8 mouse cellular contexts compared by ENCODE assay signal in genomic region chr10:26752929-26753567, GRCm38 (mm10). TPM values are rescaled to one million over a fixed set of nuclear protein-coding genes. Genes with fewer than 3 reads are reported as not detected.
DNase-seq lines count a peak whose midpoint lies in the region; ATAC-seq lines count a peak whose summit lies in the region.

Gene Arhgap18 (plus strand): TSS chr10:26753421.

- no peak within 1 kb of the TSS for H3K4me2 ChIP-seq in embryonic facial prominence, embryonic 13.5 days
- no peak within 1 kb of the TSS for H3K4me2 ChIP-seq in hindbrain, embryonic 14.5 days (replicated peaks)
- 0 out of 2 replicates have a peak within 1 kb of the TSS, but pooled peaks have one; percentile 3 for H3K4me2 ChIP-seq in midbrain, embryonic 11.5 days

- no peak within 1 kb of the TSS for H3K4me3 ChIP-seq in embryonic facial prominence, embryonic 13.5 days
- H3K4me3 ChIP-seq in hindbrain, embryonic 14.5 days (replicated peaks; ENCODE audit: low read length): no peak within 1 kb of the TSS
- no peak within 1 kb of the TSS for H3K4me3 ChIP-seq in midbrain, embryonic 11.5 days (ENCODE audit: low read depth, low read length)

- no peaks in the 10 kb centered on the region for H3K9me3 ChIP-seq in embryonic facial prominence, embryonic 13.5 days
- H3K9me3 ChIP-seq in hindbrain, embryonic 14.5 days (ENCODE audit: control insufficient read depth, low read length): no peaks in the 10 kb centered on the region
- no peaks in the 10 kb centered on the region for H3K9me3 ChIP-seq in midbrain, embryonic 11.5 days (ENCODE audit: control insufficient read depth, low read length)

- 70% methylated on average over 11 of the region's 11 CpGs for WGBS in embryonic facial prominence, embryonic 13.5 days
- 79% methylated on average over 11 of the region's 11 CpGs for WGBS in hindbrain, embryonic 14.5 days
- WGBS in midbrain, embryonic 11.5 days: 81% methylated on average over 11 of the region's 11 CpGs

- no peaks in the 10 kb centered on the region for H3K4me1 ChIP-seq in embryonic facial prominence, embryonic 13.5 days
- H3K4me1 ChIP-seq in hindbrain, embryonic 14.5 days (replicated peaks; ENCODE audit: control insufficient read depth, insufficient read depth, low read length): no peaks in the 10 kb centered on the region
- peaks cover 4% of the 10 kb centered on the region; the same call in 1 of the 2 replicates for H3K4me1 ChIP-seq in midbrain, embryonic 11.5 days (ENCODE audit: control insufficient read depth, insufficient read depth, low read length)

- H3K27me3 ChIP-seq in embryonic facial prominence, embryonic 13.5 days: no peaks in the 10 kb centered on the region
- no peaks in the 10 kb centered on the region for H3K27me3 ChIP-seq in hindbrain, embryonic 14.5 days (ENCODE audit: control insufficient read depth, insufficient read depth, low read length)
- no peaks in the 10 kb centered on the region for H3K27me3 ChIP-seq in midbrain, embryonic 11.5 days (ENCODE audit: control insufficient read depth, insufficient read depth, low read length)

- H3K36me3 ChIP-seq in embryonic facial prominence, embryonic 13.5 days: no peaks in the 10 kb centered on the region
- H3K36me3 ChIP-seq in hindbrain, embryonic 14.5 days (replicated peaks; ENCODE audit: control insufficient read depth, insufficient read depth): no peaks in the 10 kb centered on the region
- H3K36me3 ChIP-seq in midbrain, embryonic 11.5 days (ENCODE audit: control insufficient read depth, insufficient read depth, low read length): no peaks in the 10 kb centered on the region

- no peak for ATAC-seq in embryonic facial prominence, embryonic 13.5 days (ENCODE audit: insufficient number of reproducible peaks, insufficient read depth, low FRiP score, low TSS enrichment, low read depth)
- ATAC-seq in hindbrain, embryonic 14.5 days (ENCODE audit: low FRiP score): peak; percentile 32; the same call in 1 of the 2 replicates
- ATAC-seq in midbrain, embryonic 11.5 days (ENCODE audit: low FRiP score): peak; percentile 54

- H3K27ac ChIP-seq in embryonic facial prominence, embryonic 13.5 days: no peak within 1 kb of the TSS
- H3K27ac ChIP-seq in hindbrain, embryonic 14.5 days: peak within 1 kb of the TSS; percentile 38
- peak within 1 kb of the TSS; percentile 40 for H3K27ac ChIP-seq in midbrain, embryonic 11.5 days (ENCODE audit: low read depth, low read length)

- no peak for DNase-seq in urinary bladder, adult 2 months (ENCODE audit: low spot score)
- DNase-seq in urinary bladder, postnatal 25 days (ENCODE audit: low spot score): no peak
- no peak for DNase-seq in hindbrain, embryonic 14.5 days (ENCODE audit: low spot score)
- DNase-seq in midbrain, embryonic 11.5 days (ENCODE audit: low spot score, missing footprints): peak; percentile 91
- no peak for DNase-seq in testis, postnatal 10 days (ENCODE audit: low spot score)
- DNase-seq in gastrocnemius, postnatal 25 days: no peak
- no peak for DNase-seq in thymus, postnatal 14 days

- H3K9ac ChIP-seq in embryonic facial prominence, embryonic 13.5 days: no peak within 1 kb of the TSS
- no peak within 1 kb of the TSS for H3K9ac ChIP-seq in hindbrain, embryonic 14.5 days
- peak within 1 kb of the TSS; percentile 40; the same call in 1 of the 2 replicates for H3K9ac ChIP-seq in midbrain, embryonic 11.5 days (ENCODE audit: low read length)

RNA-seq across cellular contexts. Expression of gene Arhgap18, which starts in this region (rescaled TPM):
- polyA plus RNA-seq in urinary bladder, adult 2 months (2012; rRNA removed): 10.7 and 11.7 TPM in 2 replicates
- polyA plus RNA-seq in embryonic facial prominence, embryonic 13.5 days (2015; fragmentation: Nextera tagmentation; extraction: Ambion mirVana): 22.8 and 23.3 TPM in 2 replicates
- 13.3 and 14.9 TPM in 2 replicates for polyA plus RNA-seq in hindbrain, embryonic 14.5 days (2014; fragmentation: Nextera tagmentation; extraction: Ambion mirVana)
- 14.3 and 14.9 TPM in 2 replicates for polyA plus RNA-seq in midbrain, embryonic 11.5 days (2014; fragmentation: Nextera tagmentation; extraction: Ambion mirVana)
- 1 to 10 TPM; 4.5 to 4.9 TPM for total RNA-seq in gastrocnemius, postnatal 25 days (2021)
